Mouse (Mus musculus): ENCODE results near the gene Nup62.

- TF ChIP-seq CTCF (IDR thresholded peaks at IDR 0.05; ENCODE audit: low read depth) = no peak
- no peak for TF ChIP-seq EP300 (IDR thresholded peaks at IDR 0.05; ENCODE audit: low read depth)
These were observed 44.0 kb downstream of the Nup62 start for GRCm38 (mm10) chr7:44859896-44860295.

Data from liver, embryonic 14.5 days (tissue).